18 mouse cellular contexts compared by ENCODE assay signal in the genomic region with DNA sequence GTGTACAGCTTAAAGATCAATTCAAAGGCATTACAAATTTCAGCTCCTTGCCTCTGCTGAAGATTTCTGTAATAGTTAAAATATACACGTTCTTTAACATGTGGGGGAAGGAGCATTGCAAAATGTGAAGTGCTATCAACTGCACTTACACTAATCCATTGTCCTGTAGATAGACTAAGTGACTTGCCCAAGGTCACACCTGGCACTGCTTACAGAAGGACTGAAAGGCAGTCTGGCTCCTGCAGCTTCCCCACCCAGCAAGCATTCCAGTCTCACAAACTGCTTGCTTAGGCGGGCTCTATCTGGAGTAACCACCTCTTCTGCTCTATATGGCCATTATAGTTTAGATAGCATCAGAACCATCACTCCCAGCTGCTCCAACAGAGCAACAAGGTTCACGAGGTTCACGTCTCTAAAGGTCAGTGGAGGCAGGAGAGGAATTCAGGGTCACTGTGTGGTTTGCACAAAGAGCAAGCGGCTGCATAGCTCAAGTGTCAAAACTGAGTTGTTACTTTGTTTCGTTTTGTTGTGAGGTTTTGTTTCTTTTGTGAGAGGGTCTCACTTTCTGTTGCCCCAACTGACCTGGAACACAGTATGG. TPM values are rescaled to one million over a fixed set of nuclear protein-coding genes. Genes with fewer than 3 reads are reported as not detected.
DNase-seq lines count a peak whose midpoint lies in the region; ATAC-seq and TF ChIP-seq lines count a peak whose summit lies in the region.
"Had no signal": no experiment of that assay in that cellular context is flagged by ENCODE, and none has a peak within 500 bp of the region (broad histone marks: within the 10 kb centered on the region; RNA-seq: fewer than 3 reads in every experiment).

No protein-coding gene starts in this region.

- no peak overlapping the region for H3K4me3 ChIP-seq in liver, adult 2 months (ENCODE audit: insufficient read depth, low read depth, low read length)
- H3K4me3 ChIP-seq in liver, postnatal 0 days (ENCODE audit: low read depth, low read length): no peak overlapping the region
- H3K4me3 ChIP-seq in forebrain, embryonic 15.5 days: no peak overlapping the region
- H3K4me3 ChIP-seq: forebrain, embryonic 13.5 days; layer of hippocampus, adult 2 months; midbrain, embryonic 12.5 days had no signal

- TF ChIP-seq POLR2A in liver, adult 2 months (IDR thresholded peaks at IDR 0.05; ENCODE audit: extremely low read depth, insufficient read depth, low read length): no peak

- no peak for ATAC-seq in liver, postnatal 0 days
- ATAC-seq in common myeloid progenitor, adult 5-6 weeks (replicated peaks; ENCODE audit: low read depth, poor library complexity, severe bottlenecking): peak; percentile 10; the same call in 1 of the 2 replicates
- no peak for ATAC-seq in forebrain, embryonic 15.5 days (replicated peaks)
- ATAC-seq: forebrain, embryonic 13.5 days; hindbrain, postnatal 0 days had no signal

- DNase-seq in adrenal gland, adult (ENCODE audit: inconsistent age in 2 of 2, low spot score in 1 of 2): peak; percentile 42 to 68
- no peak for DNase-seq in adrenal gland, adult 8-10 months
- DNase-seq in liver, adult 2 months (ENCODE audit: extremely low read depth, low read depth, low spot score): peak; percentile 31
- DNase-seq in liver, postnatal 0 days: no peak
- DNase-seq in kidney, postnatal 36 days: peak; percentile 16 to 35
- no peak for DNase-seq in layer of hippocampus, adult 18-20 months (ENCODE audit: low spot score in 2 of 2)
- DNase-seq: cerebellum, postnatal 14 days; gastrocnemius, postnatal 10 days; heart, postnatal 14 days; liver; right cerebral cortex, postnatal 4 days had no signal

- H3K36me3 ChIP-seq in liver, adult 2 months (ENCODE audit: control insufficient read depth, insufficient read depth, low read length): no peaks in the 10 kb centered on the region
- H3K36me3 ChIP-seq in liver, postnatal 0 days (replicated peaks; ENCODE audit: insufficient read depth, low read length): no peaks in the 10 kb centered on the region
- no peaks in the 10 kb centered on the region for H3K36me3 ChIP-seq in forebrain, embryonic 15.5 days
- H3K36me3 ChIP-seq: G1E; midbrain, embryonic 12.5 days had no signal

- WGBS in liver, adult 2 months: 42% methylated on average over 6 of the region's 6 CpGs
- 36% methylated on average over 6 of the region's 6 CpGs for WGBS in liver, postnatal 0 days (ENCODE audit: insufficient replicate concordance)
- WGBS in forebrain, embryonic 15.5 days: 67% methylated on average over 6 of the region's 6 CpGs

- H3K4me2 ChIP-seq in liver, postnatal 0 days (ENCODE audit: low read depth, low read length): no peak overlapping the region
- H3K4me2 ChIP-seq in forebrain, embryonic 15.5 days (replicated peaks): no peak overlapping the region
- H3K4me2 ChIP-seq: forebrain, embryonic 13.5 days; midbrain, embryonic 12.5 days had no signal

- H3K9me3 ChIP-seq in liver, postnatal 0 days (ENCODE audit: low read length): no peaks in the 10 kb centered on the region
- H3K9me3 ChIP-seq in forebrain, embryonic 15.5 days: no peaks in the 10 kb centered on the region
- H3K9me3 ChIP-seq: forebrain, embryonic 13.5 days; midbrain, embryonic 12.5 days had no signal

- no peak overlapping the region for H3K9ac ChIP-seq in liver, adult 2 months (ENCODE audit: low read depth, low read length)
- H3K9ac ChIP-seq in liver, postnatal 0 days (replicated peaks): no peak overlapping the region
- H3K9ac ChIP-seq in forebrain, embryonic 15.5 days (replicated peaks): no peak overlapping the region
- H3K9ac ChIP-seq: forebrain, embryonic 13.5 days; midbrain, embryonic 12.5 days had no signal

- no peaks in the 10 kb centered on the region for H3K79me2 ChIP-seq in liver, adult 2 months (ENCODE audit: control insufficient read depth, insufficient read depth, low read length)

- no peak for TF ChIP-seq CTCF in liver, adult 2 months (IDR thresholded peaks at IDR 0.05; ENCODE audit: low read depth, low read length)
- no peak for TF ChIP-seq CTCF in liver, postnatal 0 days (IDR thresholded peaks at IDR 0.05; ENCODE audit: low read depth)

- no peak for TF ChIP-seq EP300 in liver, postnatal 0 days (IDR thresholded peaks at IDR 0.05; ENCODE audit: low read depth)

- H3K4me1 ChIP-seq in liver, adult 2 months (ENCODE audit: control insufficient read depth, insufficient read depth, low read length): peaks cover 5% of the 10 kb centered on the region; the same call in 1 of the 2 replicates
- no peaks in the 10 kb centered on the region for H3K4me1 ChIP-seq in liver, postnatal 0 days (ENCODE audit: insufficient read depth)
- H3K4me1 ChIP-seq in forebrain, embryonic 15.5 days: 0 out of 2 replicates have a peak, but pooled peaks cover 3% of the 10 kb centered on the region
- H3K4me1 ChIP-seq: forebrain, embryonic 13.5 days; midbrain, embryonic 12.5 days had no signal

- H3K27ac ChIP-seq in liver, adult 2 months (replicated peaks; ENCODE audit: insufficient read depth, low read depth, low read length): no peak overlapping the region
- no peak overlapping the region for H3K27ac ChIP-seq in liver, postnatal 0 days (ENCODE audit: low read depth)
- no peak overlapping the region for H3K27ac ChIP-seq in forebrain, embryonic 15.5 days (replicated peaks)
- H3K27ac ChIP-seq: forebrain, embryonic 13.5 days; hindbrain, postnatal 0 days; layer of hippocampus, adult 2 months; midbrain, embryonic 12.5 days had no signal

- H3K27me3 ChIP-seq in liver, adult 2 months (ENCODE audit: control insufficient read depth, insufficient read depth, low read length): no peaks in the 10 kb centered on the region
- no peaks in the 10 kb centered on the region for H3K27me3 ChIP-seq in liver, postnatal 0 days (ENCODE audit: insufficient read depth, low read length)
- H3K27me3 ChIP-seq in forebrain, embryonic 15.5 days: no peaks in the 10 kb centered on the region
- H3K27me3 ChIP-seq: forebrain, embryonic 13.5 days; midbrain, embryonic 12.5 days had no signal

RNA-seq across cellular contexts. Expression of a gene that starts 0.9 kb away (rescaled TPM):
- 100 to 1,000 TPM in 2 of 4 experiments, 10 to 100 TPM in 2; 14.1 to 367 (median 92.9) TPM for total RNA-seq in adrenal gland, adult 8-10 months (2022)
- total RNA-seq in liver, adult 2 months (2014; rRNA removed): 29.8 and 39.8 TPM in 2 replicates
- 16.7 and 19.3 TPM in 2 replicates for polyA plus RNA-seq in liver, adult 2 months (2012; rRNA removed)
- polyA plus RNA-seq in liver, postnatal 0 days (2015; fragmentation: Nextera tagmentation; extraction: Ambion mirVana): 73.9 and 103 TPM in 2 replicates
- 0.82 and 11.7 TPM in 2 replicates for total RNA-seq in common myeloid progenitor, adult 5-6 weeks (2017)
- 1 to 10 TPM; 4.7 to 5.6 TPM for total RNA-seq in layer of hippocampus, adult 18-20 months (2021)
- polyA plus RNA-seq in forebrain, embryonic 15.5 days (2015; fragmentation: Nextera tagmentation; extraction: Ambion mirVana): 6.7 and 8.9 TPM in 2 replicates
- total RNA-seq: G1E had no signal
- polyA plus RNA-seq: G1E had no signal

RNA-seq across cellular contexts. Expression of a gene that starts 25.2 kb away (rescaled TPM):
- total RNA-seq in adrenal gland, adult 8-10 months (2022): 10 to 100 TPM; 44.1 to 68.0 (median 53.9) TPM
- 11.1 and 11.2 TPM in 2 replicates for total RNA-seq in liver, adult 2 months (2014; rRNA removed)
- 5.7 and 5.8 TPM in 2 replicates for polyA plus RNA-seq in liver, adult 2 months (2012; rRNA removed)
- polyA plus RNA-seq in liver, postnatal 0 days (2015; fragmentation: Nextera tagmentation; extraction: Ambion mirVana): 0.95 and 0.97 TPM in 2 replicates
- total RNA-seq in common myeloid progenitor, adult 5-6 weeks (2017): 3.8 and 6.2 TPM in 2 replicates
- 10 to 100 TPM; 32.7 to 34.5 TPM for total RNA-seq in layer of hippocampus, adult 18-20 months (2021)
- 8.2 TPM in 2 replicates for polyA plus RNA-seq in forebrain, embryonic 15.5 days (2015; fragmentation: Nextera tagmentation; extraction: Ambion mirVana)
- polyA plus RNA-seq: G1E had no signal

Comparison
In these comparisons a context has a peak if more than half of its experiments do, and no peak if none do; other contexts are left out.
1. DNase-seq: peak in adrenal gland, adult (2 of 2), liver, adult 2 months (single experiment) and kidney, postnatal 36 days (2 of 2); none in adrenal gland, adult 8-10 months (single experiment), liver, postnatal 0 days (single experiment) and layer of hippocampus, adult 18-20 months (0 of 2).